Mouse (Mus musculus) intestine, embryonic 14.5 days (tissue): ENCODE data around the gene Rimkla. TPM values are rescaled to one million over a fixed set of nuclear protein-coding genes. Genes with fewer than 3 reads are reported as not detected.
"Not testable (repeated sequence)": the region's sequence is repeated elsewhere in the genome, so short reads cannot be mapped to it uniquely, and the experiment has no call there.

ENCODE experiments used
- ATAC-seq: fragments of 200-750 bp; cut with Nextera tagmentation; replicated peaks from 2 replicates; pipeline ENCODE4 v1.8.0; 2017; ENCODE audit warnings: low read depth, moderate number of reproducible peaks, moderate TSS enrichment, moderate library complexity; ENCODE audit not compliant: low FRiP score, low TSS enrichment
- DNase-seq: peaks from one replicate; pipeline ENCODE4 v3.0.0-alpha.2; 2018; ENCODE audit warnings: low spot score
- H3K27ac ChIP-seq: fragments of 300-500 bp; sonication (generic); 2 replicates; pipeline ENCODE4 v1.5.1; 2014; ENCODE audit warnings: low read depth, mild to moderate bottlenecking, control low read depth
- H3K27me3 ChIP-seq: fragments of 300-500 bp; sonication (generic); replicated peaks from 2 replicates; pipeline ENCODE4 v1.6.1; 2014; ENCODE audit warnings: low read length, control low read depth; ENCODE audit not compliant: control insufficient read depth, insufficient read depth
- H3K36me3 ChIP-seq: fragments of 300-500 bp; sonication (generic); 2 replicates; pipeline ENCODE4 v1.6.1; 2014; ENCODE audit warnings: low read length, control low read depth; ENCODE audit not compliant: control insufficient read depth, insufficient read depth
- H3K4me1 ChIP-seq: fragments of 300-500 bp; sonication (generic); replicated peaks from 2 replicates; pipeline ENCODE4 v1.6.1; 2014; ENCODE audit warnings: low read length, control low read depth, mixed read lengths; ENCODE audit not compliant: control insufficient read depth, insufficient read depth
- H3K4me2 ChIP-seq: fragments of 300-500 bp; sonication (generic); 2 replicates; pipeline ENCODE4 v1.6.1; 2014; ENCODE audit warnings: low read length
- H3K4me3 ChIP-seq: fragments of 300-500 bp; sonication (generic); 2 replicates; pipeline ENCODE4 v1.5.1; 2014; ENCODE audit warnings: low read depth, low read length, control low read depth, mixed read lengths
- H3K9ac ChIP-seq: fragments of 300-500 bp; sonication (generic); 2 replicates; pipeline ENCODE4 v1.6.1; 2014; ENCODE audit warnings: mild to moderate bottlenecking, low read length
- H3K9me3 ChIP-seq: fragments of 300-500 bp; sonication (generic); 2 replicates; pipeline ENCODE4 v1.6.1; 2016; ENCODE audit warnings: low read length, control low read depth; ENCODE audit not compliant: control insufficient read depth
- WGBS: fragments of 180-500 bp; shearing (Covaris S2); extraction: QIAGEN DNeasy Blood & Tissue Kit; methylation state at CpG from one replicate; pipeline ENCODE4 v1.1.7; 2014; 5-methylcytosine and 5-hydroxymethylcytosine counted together
- polyA plus RNA-seq: library from polyadenylated mRNA; unstranded; fragments of >200 nt; fragmentation: Nextera tagmentation; extraction: Ambion mirVana; gene quantifications from 2 replicates; pipeline ENCODE4 v1.2.1, GENCODE M21; 2014

Rimkla gene
- 1.0 and 1.4 TPM in 2 replicates for polyA plus RNA-seq

- H3K9me3 ChIP-seq, result no peaks in the 10 kb centered on the region
- H3K27ac ChIP-seq, result no peak within 1 kb of the TSS
- DNase-seq (peak; percentile 78), ATAC-seq (peak; percentile 89)
- WGBS, result under 1% methylated on average over 61 of the region's 77 CpGs
- no peaks in the 10 kb centered on the region for H3K4me1 ChIP-seq
- H3K27me3 ChIP-seq, result peaks cover 17% of the 10 kb centered on the region
- peak within 1 kb of the TSS; percentile 86 for H3K4me2 ChIP-seq
- peak within 1 kb of the TSS; percentile 25 for H3K9ac ChIP-seq
- H3K36me3 ChIP-seq, result no peaks in the 10 kb centered on the region
- H3K4me3 ChIP-seq, result peak within 1 kb of the TSS; percentile 48
Measured at GRCm38 (mm10) chr4:119492291-119492932, at the start of gene Rimkla. Rimkla (minus strand) TSS chr4:119492628.

GRCm38 (mm10) chr4:119540533-119540890 lies 48.1 kb upstream of the Rimkla start:
- Histone ChIP-seq H3K9me3 (no peaks in the 10 kb centered on the region), H3K27ac (peak overlapping the region; percentile 98; the same call in 1 of the 2 replicates), H3K4me3 (peak overlapping the region; percentile 100), H3K36me3 (no peaks in the 10 kb centered on the region), H3K4me2 (peak overlapping the region; percentile 83), H3K27me3 (no peaks in the 10 kb centered on the region), H3K4me1 (peaks cover 8% of the 10 kb centered on the region; the same call in 1 of the 2 replicates), H3K9ac (peak overlapping the region; percentile 94)
- no peak for ATAC-seq
- 8% methylated on average over 10 of the region's 10 CpGs for WGBS
- DNase-seq, result no peak

DNA sequence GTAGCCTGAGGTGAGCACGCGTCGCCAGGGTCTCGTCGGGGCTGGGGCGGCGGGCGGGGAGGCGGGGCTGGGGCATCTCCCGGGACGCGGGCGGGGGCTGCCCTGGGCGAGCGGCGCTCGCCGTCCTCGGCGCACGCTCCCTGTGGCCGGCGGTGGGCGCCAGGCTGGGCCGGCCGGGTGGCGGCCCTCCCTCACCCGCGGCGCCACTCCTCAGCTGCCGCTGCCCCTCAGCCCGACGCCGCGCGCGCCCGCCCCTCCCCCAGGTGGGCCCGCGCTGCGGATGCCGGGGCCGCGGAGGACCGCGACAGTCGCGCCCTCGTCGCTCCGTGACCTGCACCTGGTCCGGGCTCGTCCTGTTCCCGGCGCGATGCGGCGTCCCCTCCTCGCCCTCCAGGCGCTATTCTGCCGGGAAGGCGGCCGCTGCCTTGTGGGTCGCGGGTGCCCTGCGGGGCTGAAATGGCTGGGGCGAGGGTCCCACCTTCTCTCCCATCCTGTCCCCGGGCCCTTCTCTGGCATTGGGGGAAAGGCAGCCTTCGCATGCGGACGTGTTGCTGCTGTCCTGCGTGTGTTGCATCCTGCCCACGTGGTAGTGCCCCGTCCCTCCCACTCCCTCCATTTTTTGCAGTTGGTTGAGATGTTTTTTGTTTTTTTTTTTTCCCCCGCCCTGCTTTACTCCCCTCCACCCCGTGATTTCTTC lies 47.6 kb upstream of the Rimkla start:
- Histone ChIP-seq H3K9me3 (no peaks in the 10 kb centered on the region), H3K27me3 (no peaks in the 10 kb centered on the region), H3K27ac (peak overlapping the region; percentile 98), H3K9ac (peak overlapping the region; percentile 94), H3K36me3 (no peaks in the 10 kb centered on the region), H3K4me2 (peak overlapping the region; percentile 83), H3K4me3 (peak overlapping the region; percentile 100), H3K4me1 (peaks cover 8% of the 10 kb centered on the region; the same call in 1 of the 2 replicates)
- ATAC-seq (peak; percentile 79), DNase-seq (peak; percentile 84)
- 1% methylated on average over 71 of the region's 76 CpGs for WGBS

DNA sequence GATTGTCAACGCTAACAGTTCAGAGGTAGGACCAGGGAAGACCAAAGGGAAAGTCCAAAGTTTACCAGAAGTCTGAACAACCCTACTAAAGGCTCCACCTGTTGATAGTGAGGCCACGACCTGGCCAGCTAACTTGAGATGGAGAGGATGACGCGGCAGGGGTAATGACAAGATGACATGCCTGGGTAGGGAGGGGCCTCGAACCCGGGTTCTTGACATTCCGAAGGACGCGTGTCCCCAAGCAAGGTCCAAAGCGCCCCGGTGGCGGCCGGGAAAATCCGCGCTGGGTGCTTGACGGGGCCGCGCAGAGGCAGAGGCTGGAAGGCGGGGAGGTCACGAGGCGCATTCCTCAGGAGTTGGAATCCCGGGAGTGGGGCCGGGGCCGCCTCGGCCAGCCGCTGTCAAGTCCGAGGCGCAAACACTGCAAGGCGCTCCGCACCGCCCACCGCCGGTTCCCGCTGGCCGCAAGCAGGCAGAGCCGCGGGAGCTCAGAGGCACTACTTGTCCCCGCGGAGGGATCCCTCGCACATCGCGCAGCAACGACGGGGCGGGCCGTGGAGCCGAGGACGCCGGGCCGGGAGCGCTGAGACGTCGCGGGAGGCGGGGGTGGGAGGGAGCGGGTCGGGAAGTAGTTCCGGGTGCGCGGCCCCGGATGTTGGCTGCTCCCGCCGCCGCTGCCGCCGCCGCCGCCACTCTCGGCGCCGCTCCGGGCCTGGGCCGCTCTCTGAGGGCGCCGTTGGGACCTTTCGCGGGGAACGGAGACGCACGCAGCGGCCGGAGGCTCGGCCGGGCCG lies 46.8 kb upstream of the Rimkla start, which contains the start of gene Frg2f1:
Gene Frg2f1 (minus strand): TSS at position 499 of the 794 bp plus-strand sequence.
- WGBS, result 1% methylated on average over 55 of the region's 85 CpGs

GRCm38 (mm10) chr4:119537436-119537835 lies 45.0 kb upstream of the Rimkla start:
- H3K4me2 ChIP-seq, result no peak overlapping the region
- peaks cover 8% of the 10 kb centered on the region; the same call in 1 of the 2 replicates for H3K4me1 ChIP-seq
- no peak overlapping the region for H3K9ac ChIP-seq
- no peaks in the 10 kb centered on the region for H3K9me3 ChIP-seq
- ATAC-seq (no peak), DNase-seq (no peak)
- no peaks in the 10 kb centered on the region for H3K36me3 ChIP-seq
- H3K27ac ChIP-seq, result no peak overlapping the region
- H3K4me3 ChIP-seq, result no peak overlapping the region
- WGBS, result 86% methylated on average over 4 of the region's 4 CpGs
- H3K27me3 ChIP-seq, result no peaks in the 10 kb centered on the region

More for the DNA sequence above, 46.8 kb upstream of the Rimkla start, which contains the start of gene Frg2f1:
- peak within 1 kb of the TSS; percentile 98 for H3K27ac ChIP-seq
- no peaks in the 10 kb centered on the region for H3K9me3 ChIP-seq
- peak; percentile 98 for DNase-seq
- H3K36me3 ChIP-seq, result no peaks in the 10 kb centered on the region
- peak within 1 kb of the TSS; percentile 100 for H3K4me3 ChIP-seq
- peak; percentile 95 for ATAC-seq
- peak within 1 kb of the TSS; percentile 94 for H3K9ac ChIP-seq
- no peaks in the 10 kb centered on the region for H3K27me3 ChIP-seq
- H3K4me1 ChIP-seq, result peaks cover 8% of the 10 kb centered on the region; the same call in 1 of the 2 replicates
- peak within 1 kb of the TSS; percentile 83 for H3K4me2 ChIP-seq

DNA sequence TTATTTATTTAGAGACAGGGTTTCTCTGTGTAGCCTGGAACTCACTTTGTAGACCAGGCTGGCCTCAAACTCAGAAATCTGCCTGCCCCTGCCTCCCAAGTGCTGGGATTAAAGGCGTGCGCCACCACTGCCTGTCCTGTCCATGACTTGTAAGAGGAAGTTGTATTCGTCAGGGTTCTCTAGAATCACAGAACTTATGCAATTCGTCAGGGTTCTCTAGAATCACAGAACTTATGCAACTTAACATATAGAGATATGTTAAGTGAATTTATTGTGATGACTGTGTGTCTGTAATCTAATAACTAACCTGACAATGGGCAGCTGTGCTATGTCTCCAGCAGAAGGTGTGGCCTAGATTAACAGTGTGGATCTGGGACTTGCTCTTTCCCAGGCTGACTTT lies 44.2 kb upstream of the Rimkla start, which contains the start of gene Foxj3:
Gene Foxj3 (plus strand): TSS at position 390 of the 400 bp plus-strand sequence.
- not testable (repeated sequence) for H3K9ac ChIP-seq
- 86% methylated on average over 4 of the region's 4 CpGs for WGBS

GRCm38 (mm10) chr4:119535103-119535502 lies 42.7 kb upstream of the Rimkla start:
- 55% methylated on average over 4 of the region's 4 CpGs for WGBS
- Histone ChIP-seq H3K4me1 (peaks cover 3% of the 10 kb centered on the region; the same call in 1 of the 2 replicates), H3K9ac (no peak overlapping the region), H3K36me3 (no peaks in the 10 kb centered on the region), H3K27ac (no peak overlapping the region), H3K4me2 (no peak overlapping the region), H3K9me3 (no peaks in the 10 kb centered on the region), H3K27me3 (no peaks in the 10 kb centered on the region), H3K4me3 (no peak overlapping the region)
- DNase-seq (no peak), ATAC-seq (no peak)

More for the DNA sequence above, 44.2 kb upstream of the Rimkla start, which contains the start of gene Foxj3:
- H3K27ac ChIP-seq, H3K9me3 ChIP-seq, DNase-seq, ATAC-seq, H3K4me1 ChIP-seq, H3K4me2 ChIP-seq, H3K36me3 ChIP-seq, H3K4me3 ChIP-seq, H3K27me3 ChIP-seq: not testable (repeated sequence)

GRCm38 (mm10) chr4:119531813-119532212 lies 39.4 kb upstream of the Rimkla start:
- Histone ChIP-seq H3K36me3 (no peaks in the 10 kb centered on the region), H3K4me2 (no peak overlapping the region), H3K4me1 (no peaks in the 10 kb centered on the region), H3K9ac (no peak overlapping the region), H3K4me3 (no peak overlapping the region), H3K27ac (no peak overlapping the region), H3K9me3 (no peaks in the 10 kb centered on the region), H3K27me3 (no peaks in the 10 kb centered on the region)
- DNase-seq (no peak), ATAC-seq (no peak)
- 60% methylated on average over 2 of the region's 2 CpGs for WGBS
